Mouse (Mus musculus): ENCODE results near the gene Cavin3. TPM values are rescaled to one million over a fixed set of nuclear protein-coding genes. Genes with fewer than 3 reads are reported as not detected.

Gene Cavin3
- polyA plus RNA-seq, 2 experiments = 65.0 to 113 TPM

- 58% methylated on average over 2 of the region's 2 CpGs for WGBS
- TF ChIP-seq POLR2A (IDR thresholded peaks at IDR 0.05; ENCODE audit: borderline replicate concordance, extremely low read depth, insufficient read depth, insufficient read length) = no peak
These were observed 37.7 kb upstream of the Cavin3 start for GRCm38 (mm10) chr7:105519771-105520170.

DNA sequence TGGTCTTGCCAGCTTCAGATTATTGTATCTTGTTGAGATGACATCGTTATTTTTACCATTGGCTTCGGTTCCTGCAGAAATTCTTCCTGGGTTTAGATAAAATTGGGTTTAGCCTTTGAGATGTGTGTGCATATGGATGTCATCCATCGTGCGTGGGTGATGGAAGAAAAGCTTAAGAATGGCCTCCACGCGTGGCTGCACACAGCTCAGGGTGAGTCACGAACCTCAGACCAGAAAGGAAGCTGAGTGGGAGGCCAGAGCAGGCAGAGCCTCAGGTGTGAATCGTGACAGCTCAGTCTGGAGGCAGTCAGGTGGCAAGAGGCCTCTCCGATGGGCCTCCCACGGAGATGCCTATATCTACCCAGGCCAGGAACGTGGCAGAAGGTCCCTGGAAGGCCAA lies 37.2 kb upstream of the Cavin3 start:
- no peaks in the 10 kb centered on the region for H3K4me1 ChIP-seq (ENCODE audit: control insufficient read depth, insufficient read depth, low read length)
- H3K9ac ChIP-seq (ENCODE audit: low read depth, low read length, severe bottlenecking) = no peak overlapping the region
- no peaks in the 10 kb centered on the region for H3K9me3 ChIP-seq (ENCODE audit: control insufficient read depth, low read length)
- H3K27me3 ChIP-seq (ENCODE audit: control insufficient read depth, insufficient read depth, low read length) = no peaks in the 10 kb centered on the region
- no peak for ATAC-seq (ENCODE audit: low FRiP score, low read depth)
- TF ChIP-seq POLR2A (IDR thresholded peaks at IDR 0.05; ENCODE audit: borderline replicate concordance, extremely low read depth, insufficient read depth, insufficient read length) = no peak
- H3K4me3 ChIP-seq (replicated peaks; ENCODE audit: low read length) = no peak overlapping the region
- no peak overlapping the region for H3K4me2 ChIP-seq (replicated peaks; ENCODE audit: low read depth, low read length, severe bottlenecking)
- H3K36me3 ChIP-seq (ENCODE audit: control insufficient read depth, insufficient read depth, low read length) = no peaks in the 10 kb centered on the region
- 60% methylated on average over 11 of the region's 11 CpGs for WGBS
- H3K27ac ChIP-seq (replicated peaks; ENCODE audit: low read depth, low read length) = no peak overlapping the region
- no peak for DNase-seq (ENCODE audit: low spot score)

More at GRCm38 (mm10) chr7:105519771-105520170, 37.7 kb upstream of the Cavin3 start:
- no peak overlapping the region for H3K9ac ChIP-seq (ENCODE audit: low read depth, low read length, severe bottlenecking)
- H3K36me3 ChIP-seq (ENCODE audit: control insufficient read depth, insufficient read depth, low read length) = no peaks in the 10 kb centered on the region
- no peak for ATAC-seq (ENCODE audit: low FRiP score, low read depth)
- no peak overlapping the region for H3K4me2 ChIP-seq (replicated peaks; ENCODE audit: low read depth, low read length, severe bottlenecking)
- H3K9me3 ChIP-seq (ENCODE audit: control insufficient read depth, low read length) = no peaks in the 10 kb centered on the region
- no peak for DNase-seq (ENCODE audit: low spot score)
- no peaks in the 10 kb centered on the region for H3K27me3 ChIP-seq (ENCODE audit: control insufficient read depth, insufficient read depth, low read length)
- H3K4me3 ChIP-seq (replicated peaks; ENCODE audit: low read length) = no peak overlapping the region
- H3K27ac ChIP-seq (replicated peaks; ENCODE audit: low read depth, low read length) = no peak overlapping the region
- no peaks in the 10 kb centered on the region for H3K4me1 ChIP-seq (ENCODE audit: control insufficient read depth, insufficient read depth, low read length)

- Histone ChIP-seq H3K4me1 (ENCODE audit: control insufficient read depth, insufficient read depth, low read length) (no peaks in the 10 kb centered on the region), H3K27me3 (ENCODE audit: control insufficient read depth, insufficient read depth, low read length) (no peaks in the 10 kb centered on the region), H3K36me3 (ENCODE audit: control insufficient read depth, insufficient read depth, low read length) (no peaks in the 10 kb centered on the region), H3K9me3 (ENCODE audit: control insufficient read depth, low read length) (no peaks in the 10 kb centered on the region), H3K9ac (ENCODE audit: low read depth, low read length, severe bottlenecking) (no peak overlapping the region), H3K4me3 (replicated peaks; ENCODE audit: low read length) (no peak overlapping the region), H3K4me2 (replicated peaks; ENCODE audit: low read depth, low read length, severe bottlenecking) (no peak overlapping the region), H3K27ac (replicated peaks; ENCODE audit: low read depth, low read length) (no peak overlapping the region)
- no peak for ATAC-seq (ENCODE audit: low FRiP score, low read depth)
- WGBS = 48% methylated on average over 9 of the region's 9 CpGs
- TF ChIP-seq POLR2A (IDR thresholded peaks at IDR 0.05; ENCODE audit: borderline replicate concordance, extremely low read depth, insufficient read depth, insufficient read length) = no peak
- DNase-seq (ENCODE audit: low spot score) = no peak
These were observed 34.7 kb upstream of the Cavin3 start for GRCm38 (mm10) chr7:105516669-105517360.

DNA sequence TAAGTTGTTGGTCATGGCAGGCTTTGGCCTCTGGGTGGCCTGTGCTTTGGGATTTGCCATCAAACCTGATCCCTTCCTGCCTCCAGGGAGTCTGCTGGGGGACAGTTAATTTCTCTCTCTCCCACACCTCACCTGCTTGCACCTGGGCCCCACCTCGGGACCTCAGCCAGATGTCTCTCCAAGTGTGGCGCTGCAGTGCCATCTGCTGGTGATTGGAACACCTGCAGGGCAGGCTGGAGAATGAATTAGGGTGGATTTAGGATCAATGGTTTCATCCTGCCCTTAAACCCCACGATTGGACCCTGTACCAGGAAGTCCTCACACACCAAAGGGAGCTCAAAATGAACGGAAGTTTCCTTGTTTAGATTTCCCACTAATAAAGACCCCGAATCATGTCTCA lies 33.1 kb upstream of the Cavin3 start:
- ATAC-seq (ENCODE audit: low FRiP score, low read depth) (no peak), DNase-seq (ENCODE audit: low spot score) (peak; percentile 31)
- Histone ChIP-seq H3K9ac (ENCODE audit: low read depth, low read length, severe bottlenecking) (no peak overlapping the region), H3K27ac (replicated peaks; ENCODE audit: low read depth, low read length) (no peak overlapping the region), H3K4me3 (replicated peaks; ENCODE audit: low read length) (no peak overlapping the region), H3K9me3 (ENCODE audit: control insufficient read depth, low read length) (no peaks in the 10 kb centered on the region), H3K36me3 (ENCODE audit: control insufficient read depth, insufficient read depth, low read length) (no peaks in the 10 kb centered on the region), H3K27me3 (ENCODE audit: control insufficient read depth, insufficient read depth, low read length) (no peaks in the 10 kb centered on the region), H3K4me2 (replicated peaks; ENCODE audit: low read depth, low read length, severe bottlenecking) (no peak overlapping the region), H3K4me1 (ENCODE audit: control insufficient read depth, insufficient read depth, low read length) (no peaks in the 10 kb centered on the region)
- WGBS = 9% methylated on average over 5 of the region's 5 CpGs
- no peak for TF ChIP-seq POLR2A (IDR thresholded peaks at IDR 0.05; ENCODE audit: borderline replicate concordance, extremely low read depth, insufficient read depth, insufficient read length)

GRCm38 (mm10) chr7:105514561-105514960 lies 32.5 kb upstream of the Cavin3 start:
- no peak overlapping the region for H3K4me3 ChIP-seq (replicated peaks; ENCODE audit: low read length)
- 28% methylated on average over 5 of the region's 5 CpGs for WGBS
- H3K9ac ChIP-seq (ENCODE audit: low read depth, low read length, severe bottlenecking) = no peak overlapping the region
- H3K27me3 ChIP-seq (ENCODE audit: control insufficient read depth, insufficient read depth, low read length) = no peaks in the 10 kb centered on the region
- H3K27ac ChIP-seq (replicated peaks; ENCODE audit: low read depth, low read length) = no peak overlapping the region
- H3K4me2 ChIP-seq (replicated peaks; ENCODE audit: low read depth, low read length, severe bottlenecking) = no peak overlapping the region
- TF ChIP-seq POLR2A (IDR thresholded peaks at IDR 0.05; ENCODE audit: borderline replicate concordance, extremely low read depth, insufficient read depth, insufficient read length) = no peak
- DNase-seq (ENCODE audit: low spot score) = no peak
- H3K9me3 ChIP-seq (ENCODE audit: control insufficient read depth, low read length) = no peaks in the 10 kb centered on the region
- H3K36me3 ChIP-seq (ENCODE audit: control insufficient read depth, insufficient read depth, low read length) = no peaks in the 10 kb centered on the region
- H3K4me1 ChIP-seq (ENCODE audit: control insufficient read depth, insufficient read depth, low read length) = no peaks in the 10 kb centered on the region
- no peak for ATAC-seq (ENCODE audit: low FRiP score, low read depth)

Data from limb, embryonic 14.5 days (tissue).